Mouse (Mus musculus) heart, embryonic 11.5 days (tissue): Measurements from ENCODE around the gene Nsd2. TPM values are rescaled to one million over a fixed set of nuclear protein-coding genes. Genes with fewer than 3 reads are reported as not detected.

Experiments
- ATAC-seq: fragments of 200-750 bp; cut with Nextera tagmentation; replicated peaks from 2 replicates; pipeline ENCODE4 v1.8.0; 2017; ENCODE audit warnings: moderate library complexity; ENCODE audit not compliant: insufficient number of reproducible peaks, low FRiP score, low TSS enrichment
- H3K27ac ChIP-seq: fragments of 300-500 bp; sonication (generic); 2 replicates; pipeline ENCODE4 v1.5.1; 2014; ENCODE audit warnings: mild to moderate bottlenecking, low read depth, low read length
- H3K27me3 ChIP-seq: fragments of 300-500 bp; sonication (generic); 2 replicates; pipeline ENCODE4 v1.6.1; 2014; ENCODE audit warnings: mild to moderate bottlenecking, low read length, mixed read lengths; ENCODE audit not compliant: control insufficient read depth, insufficient read depth
- H3K36me3 ChIP-seq: fragments of 300-500 bp; sonication (generic); 2 replicates; pipeline ENCODE4 v1.6.1; 2014; ENCODE audit warnings: mild to moderate bottlenecking, low read length, moderate library complexity, mixed read lengths; ENCODE audit not compliant: control insufficient read depth, insufficient read depth
- H3K4me1 ChIP-seq: fragments of 300-500 bp; sonication (generic); 2 replicates; pipeline ENCODE4 v1.6.1; 2014; ENCODE audit warnings: low read length; ENCODE audit not compliant: control insufficient read depth, insufficient read depth
- H3K4me2 ChIP-seq: fragments of 300-500 bp; sonication (generic); 2 replicates; pipeline ENCODE4 v1.6.1; 2014; ENCODE audit warnings: mild to moderate bottlenecking, moderate library complexity
- H3K4me3 ChIP-seq: fragments of 300-500 bp; sonication (generic); 2 replicates; pipeline ENCODE4 v1.5.1; 2014; ENCODE audit warnings: low read depth, low read length
- H3K9ac ChIP-seq: fragments of 300-500 bp; sonication (generic); 2 replicates; pipeline ENCODE4 v1.6.1; 2014; ENCODE audit warnings: mild to moderate bottlenecking, low read depth, low read length, moderate library complexity
- H3K9me3 ChIP-seq: fragments of 300-500 bp; sonication (generic); replicated peaks from 2 replicates; pipeline ENCODE4 v1.6.1; 2016; ENCODE audit warnings: low read length; ENCODE audit not compliant: control insufficient read depth
- WGBS: fragments of 180-500 bp; shearing (Covaris S2); extraction: QIAGEN DNeasy Blood & Tissue Kit; methylation state at CpG from one replicate; pipeline ENCODE4 v1.1.7; 2014; ENCODE audit not compliant: insufficient replicate concordance; 5-methylcytosine and 5-hydroxymethylcytosine counted together
- polyA plus RNA-seq: library from polyadenylated mRNA; unstranded; fragments of >200 nt; fragmentation: Nextera tagmentation; extraction: Ambion mirVana; gene quantifications from 2 replicates; pipeline ENCODE4 v1.2.1, GENCODE M21; 2014

Nsd2 gene
- 46.8 and 48.7 TPM in 2 replicates for polyA plus RNA-seq

GRCm38 (mm10) chr5:33819876-33820732, at the start of gene Nsd2:
Nsd2 (plus strand) TSS chr5:33820725.
- no peaks in the 10 kb centered on the region for H3K36me3 ChIP-seq
- peak within 1 kb of the TSS; percentile 99 for H3K9ac ChIP-seq
- WGBS = under 1% methylated on average over 126 of the region's 136 CpGs
- ATAC-seq = peak; percentile 84
- H3K27me3 ChIP-seq = no peaks in the 10 kb centered on the region
- peaks cover 33% of the 10 kb centered on the region for H3K4me1 ChIP-seq
- peak within 1 kb of the TSS; percentile 99 for H3K27ac ChIP-seq
- peak within 1 kb of the TSS; percentile 100 for H3K4me3 ChIP-seq
- peak within 1 kb of the TSS; percentile 93 for H3K4me2 ChIP-seq
- no peaks in the 10 kb centered on the region for H3K9me3 ChIP-seq

GRCm38 (mm10) chr5:33777195-33777594, 43.3 kb upstream of the Nsd2 start:
- Histone ChIP-seq H3K4me3 (no peak overlapping the region), H3K36me3 (peaks cover 7% of the 10 kb centered on the region), H3K4me1 (peaks cover 8% of the 10 kb centered on the region), H3K27me3 (no peaks in the 10 kb centered on the region), H3K9me3 (no peaks in the 10 kb centered on the region), H3K27ac (no peak overlapping the region), H3K4me2 (no peak overlapping the region), H3K9ac (no peak overlapping the region)
- no peak for ATAC-seq

GRCm38 (mm10) chr5:33781964-33782344, 38.6 kb upstream of the Nsd2 start:
- WGBS = 5% methylated on average over 11 of the region's 11 CpGs
- Histone ChIP-seq H3K27me3 (no peaks in the 10 kb centered on the region), H3K4me1 (peaks cover 12% of the 10 kb centered on the region), H3K9me3 (no peaks in the 10 kb centered on the region), H3K36me3 (peaks cover 7% of the 10 kb centered on the region), H3K27ac (peak overlapping the region; percentile 88), H3K4me2 (peak overlapping the region; percentile 89), H3K4me3 (peak overlapping the region; percentile 89), H3K9ac (peak overlapping the region; percentile 87)
- ATAC-seq = 0 out of 2 replicates have a peak, but pooled peaks have one; percentile 24

GRCm38 (mm10) chr5:33782345-33782998, 38.1 kb upstream of the Nsd2 start, which contains the start of gene Letm1:
Letm1 (minus strand) TSS chr5:33782817.
- Histone ChIP-seq H3K4me1 (peaks cover 12% of the 10 kb centered on the region), H3K9ac (peak within 1 kb of the TSS; percentile 87), H3K36me3 (peaks cover 4% of the 10 kb centered on the region), H3K4me2 (peak within 1 kb of the TSS; percentile 89), H3K9me3 (no peaks in the 10 kb centered on the region), H3K27me3 (no peaks in the 10 kb centered on the region), H3K4me3 (peak within 1 kb of the TSS; percentile 89), H3K27ac (peak within 1 kb of the TSS; percentile 88)
- ATAC-seq = peak; percentile 99
- under 1% methylated on average over 56 of the region's 65 CpGs for WGBS

- no peaks in the 10 kb centered on the region for H3K9me3 ChIP-seq
- peak overlapping the region; percentile 89 for H3K4me3 ChIP-seq
- H3K27ac ChIP-seq = no peak overlapping the region
- peak overlapping the region; percentile 89 for H3K4me2 ChIP-seq
- peak overlapping the region; percentile 87 for H3K9ac ChIP-seq
- 9% methylated on average over 6 of the region's 6 CpGs for WGBS
- peak; percentile 20; the same call in 1 of the 2 replicates for ATAC-seq
- no peaks in the 10 kb centered on the region for H3K27me3 ChIP-seq
- H3K36me3 ChIP-seq = no peaks in the 10 kb centered on the region
- H3K4me1 ChIP-seq = peaks cover 12% of the 10 kb centered on the region
These were observed 37.5 kb upstream of the Nsd2 start for GRCm38 (mm10) chr5:33782999-33783390.

- ATAC-seq = no peak
- H3K4me2 ChIP-seq = no peak overlapping the region
- no peaks in the 10 kb centered on the region for H3K36me3 ChIP-seq
- no peaks in the 10 kb centered on the region for H3K9me3 ChIP-seq
- H3K4me1 ChIP-seq = no peaks in the 10 kb centered on the region
- no peaks in the 10 kb centered on the region for H3K27me3 ChIP-seq
- H3K9ac ChIP-seq = no peak overlapping the region
- H3K4me3 ChIP-seq = no peak overlapping the region
- WGBS = 66% methylated on average over 5 of the region's 5 CpGs
- H3K27ac ChIP-seq = no peak overlapping the region
These were observed 28.4 kb upstream of the Nsd2 start for GRCm38 (mm10) chr5:33791912-33792643.

GRCm38 (mm10) chr5:33803337-33803736, 17.2 kb upstream of the Nsd2 start:
- no peak for ATAC-seq
- H3K27ac ChIP-seq = no peak overlapping the region
- no peak overlapping the region for H3K4me2 ChIP-seq
- H3K9ac ChIP-seq = no peak overlapping the region
- H3K4me1 ChIP-seq = no peaks in the 10 kb centered on the region
- no peaks in the 10 kb centered on the region for H3K27me3 ChIP-seq
- H3K36me3 ChIP-seq = no peaks in the 10 kb centered on the region
- H3K4me3 ChIP-seq = no peak overlapping the region
- H3K9me3 ChIP-seq = peaks cover 2% of the 10 kb centered on the region; the same call in 1 of the 2 replicates
- WGBS = 57% methylated on average over 2 of the region's 2 CpGs

- no peaks in the 10 kb centered on the region for H3K27me3 ChIP-seq
- no peak overlapping the region for H3K27ac ChIP-seq
- H3K4me1 ChIP-seq = no peaks in the 10 kb centered on the region
- no peaks in the 10 kb centered on the region; the same call in 1 of the 2 replicates for H3K9me3 ChIP-seq
- WGBS = 79% methylated on average over 4 of the region's 4 CpGs
- H3K4me3 ChIP-seq = no peak overlapping the region
- no peak for ATAC-seq
- no peak overlapping the region for H3K4me2 ChIP-seq
- H3K9ac ChIP-seq = no peak overlapping the region
- no peaks in the 10 kb centered on the region for H3K36me3 ChIP-seq
These were observed 9.0 kb upstream of the Nsd2 start for GRCm38 (mm10) chr5:33811519-33811918.
